Mouse (Mus musculus): ENCODE data around the gene Ldlrad3. TPM values are rescaled to one million over a fixed set of nuclear protein-coding genes. Genes with fewer than 3 reads are reported as not detected.

Ldlrad3 gene
- polyA plus RNA-seq, 1 experiment from 2014 or later: 37.1 TPM

GRCm38 (mm10) chr2:101905534-101906378 lies 280.4 kb downstream of the Ldlrad3 start:
- H3K27ac ChIP-seq: peak overlapping the region; percentile 52; the same call in 1 of the 2 replicates
- 22% methylated on average over 21 of the region's 21 CpGs for WGBS
- ATAC-seq (ENCODE audit: low FRiP score): peak; percentile 79

GRCm38 (mm10) chr2:101902196-101902595 lies 284.0 kb downstream of the Ldlrad3 start:
- Histone ChIP-seq H3K4me2 (no peak overlapping the region), H3K36me3 (peaks cover 29% of the 10 kb centered on the region), H3K27ac (peak overlapping the region; percentile 30; the same call in 1 of the 2 replicates), H3K4me1 (replicated peaks) (peaks cover 22% of the 10 kb centered on the region), H3K4me3 (no peak overlapping the region), H3K27me3 (no peaks in the 10 kb centered on the region), H3K9ac (no peak overlapping the region), H3K9me3 (no peaks in the 10 kb centered on the region)
- no peak for ATAC-seq (ENCODE audit: low FRiP score)
- 76% methylated on average over 4 of the region's 4 CpGs for WGBS

More at GRCm38 (mm10) chr2:101905534-101906378, 280.4 kb downstream of the Ldlrad3 start:
- H3K36me3 ChIP-seq: peaks cover 21% of the 10 kb centered on the region
- H3K4me3 ChIP-seq: no peak overlapping the region
- peak overlapping the region; percentile 61 for H3K9ac ChIP-seq
- H3K4me2 ChIP-seq: peak overlapping the region; percentile 37
- H3K4me1 ChIP-seq (replicated peaks): peaks cover 38% of the 10 kb centered on the region
- H3K9me3 ChIP-seq: peaks cover 3% of the 10 kb centered on the region; the same call in 1 of the 2 replicates
- H3K27me3 ChIP-seq: no peaks in the 10 kb centered on the region

Other genes with a start within 250 kb of the Ldlrad3 start
- gene Trim44, start 221.4 kb upstream of the Ldlrad3 start, polyA plus RNA-seq (2015; fragmentation: Nextera tagmentation; extraction: Ambion mirVana): 44.2 and 47.7 TPM in 2 replicates

All from hindbrain, embryonic 13.5 days (tissue).